Mouse (Mus musculus) embryonic facial prominence, embryonic 12.5 days (tissue): ENCODE results near the gene Lrrc8a. TPM values are rescaled to one million over a fixed set of nuclear protein-coding genes. Genes with fewer than 3 reads are reported as not detected.

Experiments used
- ATAC-seq: fragments of 200-750 bp; cut with Nextera tagmentation; 2 replicates; pipeline ENCODE4 v1.8.0; 2017; ENCODE audit not compliant: insufficient number of reproducible peaks, insufficient read depth, low FRiP score, low TSS enrichment
- H3K27ac ChIP-seq: fragments of 300-500 bp; sonication (generic); 2 replicates; pipeline ENCODE4 v1.5.1; 2016; ENCODE audit warnings: mild to moderate bottlenecking
- H3K27me3 ChIP-seq: fragments of 300-500 bp; sonication (generic); 2 replicates; pipeline ENCODE4 v1.6.1; 2016; ENCODE audit warnings: mild to moderate bottlenecking, moderate library complexity
- H3K36me3 ChIP-seq: fragments of 300-500 bp; sonication (generic); 2 replicates; pipeline ENCODE4 v1.6.1; 2016; ENCODE audit warnings: mild to moderate bottlenecking
- H3K4me1 ChIP-seq: fragments of 300-500 bp; sonication (generic); 2 replicates; pipeline ENCODE4 v1.6.1; 2016
- H3K4me2 ChIP-seq: fragments of 300-500 bp; sonication (generic); replicated peaks from 2 replicates; pipeline ENCODE4 v1.6.1; 2016; ENCODE audit warnings: mild to moderate bottlenecking, moderate library complexity
- H3K4me3 ChIP-seq: fragments of 300-500 bp; sonication (generic); 2 replicates; pipeline ENCODE4 v1.5.1; 2016; ENCODE audit warnings: mild to moderate bottlenecking
- H3K9ac ChIP-seq: fragments of 300-500 bp; sonication (generic); 2 replicates; pipeline ENCODE4 v1.6.1; 2016; ENCODE audit warnings: mild to moderate bottlenecking, moderate library complexity
- H3K9me3 ChIP-seq: fragments of 300-500 bp; sonication (generic); 2 replicates; pipeline ENCODE4 v1.6.1; 2016; ENCODE audit warnings: mild to moderate bottlenecking, moderate library complexity
- WGBS: fragments of 180-500 bp; shearing (Covaris S2); methylation state at CpG from one replicate; pipeline ENCODE4 v1.1.7; 2016; 5-methylcytosine and 5-hydroxymethylcytosine counted together
- polyA plus RNA-seq: library from polyadenylated mRNA; unstranded; fragments of >200 nt; fragmentation: Nextera tagmentation; extraction: Ambion mirVana; gene quantifications from 2 replicates; pipeline ENCODE4 v1.2.1, GENCODE M21; 2016

Gene Lrrc8a
- polyA plus RNA-seq, 1 experiment from 2014 or later: 40.9 TPM

DNA sequence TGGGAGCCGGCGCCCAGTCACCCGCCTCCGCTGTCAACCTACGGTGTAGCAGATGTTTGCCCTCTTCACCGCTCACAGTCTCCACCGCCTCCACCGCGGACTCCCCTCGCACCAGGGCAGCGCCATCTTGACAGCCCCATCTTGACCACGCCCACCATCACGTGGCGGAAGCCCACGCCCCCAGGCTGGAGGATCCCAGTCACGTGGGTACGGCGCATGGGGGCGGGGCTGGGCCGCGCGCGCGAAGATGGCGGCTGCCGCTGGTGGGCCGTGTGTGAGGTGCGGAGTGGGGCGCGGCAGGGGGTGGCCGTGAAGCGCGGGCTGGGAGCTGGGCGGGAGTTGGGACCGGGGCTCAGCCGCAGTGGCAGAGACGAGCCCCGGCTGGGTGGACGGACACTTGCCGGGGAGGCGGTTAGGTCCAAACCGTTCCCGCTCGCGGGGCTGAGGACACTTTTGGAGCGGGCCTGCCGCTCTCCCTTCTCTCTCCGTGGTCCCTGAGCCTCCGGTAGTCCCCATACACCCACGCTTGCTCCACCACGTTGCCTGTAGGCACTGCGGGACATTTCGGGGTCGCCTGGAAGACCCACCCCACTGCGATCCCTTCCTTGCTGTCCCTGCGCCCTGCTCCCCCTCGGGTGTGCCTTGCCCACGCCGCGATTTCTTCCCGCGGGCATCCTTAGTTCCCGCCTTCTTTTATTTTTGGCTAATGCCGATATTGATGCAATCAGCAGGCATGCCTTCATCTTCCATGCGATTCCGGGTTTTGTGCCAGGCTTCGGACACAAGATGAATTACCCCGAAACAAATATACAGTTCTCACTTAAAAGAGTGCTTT, 48.9 kb downstream of the Lrrc8a start, which contains the start of the genes Dolk and Nup188:
Gene Dolk, minus strand, starts transcription at position 143 of the 835 bp plus-strand sequence.
Gene Nup188, plus strand, starts transcription at position 206 of the 835 bp plus-strand sequence.
- peak within 1 kb of the TSS; percentile 74 for H3K27ac ChIP-seq

DNA sequence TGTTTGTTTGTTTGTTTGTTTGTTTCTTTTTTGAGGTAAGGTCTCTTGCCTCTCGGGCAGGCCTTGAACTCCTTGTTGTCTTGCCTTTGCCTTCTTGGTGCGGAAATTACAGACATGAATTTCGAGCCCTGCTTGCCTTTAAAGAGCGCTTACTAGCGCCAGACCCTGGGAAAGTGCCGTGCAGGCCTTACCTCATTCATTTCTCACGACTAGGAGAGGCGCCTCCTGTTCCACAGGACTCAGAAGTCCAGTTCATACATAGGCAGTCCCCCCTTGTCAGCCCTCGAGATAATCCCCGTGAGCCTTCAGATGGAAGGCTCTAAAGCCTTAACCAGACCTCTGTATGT, 49.5 kb downstream of the Lrrc8a start:
- Histone ChIP-seq H3K4me3 (peak overlapping the region; percentile 99), H3K9ac (peak overlapping the region; percentile 91), H3K27me3 (no peaks in the 10 kb centered on the region), H3K9me3 (no peaks in the 10 kb centered on the region), H3K4me2 (peak overlapping the region; percentile 96), H3K27ac (peak overlapping the region; percentile 74; the same call in 1 of the 2 replicates), H3K36me3 (0 out of 2 replicates have a peak, but pooled peaks cover 4% of the 10 kb centered on the region), H3K4me1 (peaks cover 18% of the 10 kb centered on the region)
- under 1% methylated on average over 10 of the region's 10 CpGs for WGBS
- no peak for ATAC-seq

More for the DNA sequence above, 48.9 kb downstream of the Lrrc8a start, which contains the start of the genes Dolk and Nup188:
- Histone ChIP-seq H3K9me3 (no peaks in the 10 kb centered on the region), H3K27me3 (no peaks in the 10 kb centered on the region), H3K4me2 (peak within 1 kb of the TSS; percentile 96), H3K9ac (peak within 1 kb of the TSS; percentile 91), H3K4me3 (peak within 1 kb of the TSS; percentile 99), H3K36me3 (0 out of 2 replicates have a peak, but pooled peaks cover 4% of the 10 kb centered on the region), H3K4me1 (peaks cover 18% of the 10 kb centered on the region)
- WGBS: under 1% methylated on average over 62 of the region's 68 CpGs
- ATAC-seq: peak; percentile 85

DNA sequence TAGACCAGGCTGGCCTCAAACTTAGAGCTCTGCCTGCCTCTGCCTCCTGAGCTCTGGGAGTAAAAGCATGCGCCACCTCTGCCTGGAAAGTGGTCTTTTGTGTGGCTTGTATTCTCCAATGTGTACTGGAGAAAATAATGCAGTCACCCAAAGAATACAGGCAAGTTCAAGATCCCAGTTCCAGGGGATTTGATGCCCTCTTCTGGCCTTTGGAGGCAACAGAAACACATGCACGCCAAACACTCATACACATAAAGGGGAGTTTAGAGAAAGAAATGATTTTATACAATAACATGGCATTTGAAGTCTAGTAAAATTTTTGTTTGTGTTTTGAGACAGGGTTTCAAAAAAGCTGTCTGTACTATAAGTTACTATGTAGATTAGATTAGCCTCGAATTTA, 62.0 kb downstream of the Lrrc8a start:
- Histone ChIP-seq H3K9me3 (no peaks in the 10 kb centered on the region), H3K27me3 (no peaks in the 10 kb centered on the region), H3K4me3 (no peak overlapping the region), H3K36me3 (peaks cover 71% of the 10 kb centered on the region), H3K4me2 (no peak overlapping the region), H3K4me1 (no peaks in the 10 kb centered on the region), H3K27ac (no peak overlapping the region), H3K9ac (no peak overlapping the region)
- WGBS: 76% methylated on average over 3 of the region's 3 CpGs
- ATAC-seq: no peak

DNA sequence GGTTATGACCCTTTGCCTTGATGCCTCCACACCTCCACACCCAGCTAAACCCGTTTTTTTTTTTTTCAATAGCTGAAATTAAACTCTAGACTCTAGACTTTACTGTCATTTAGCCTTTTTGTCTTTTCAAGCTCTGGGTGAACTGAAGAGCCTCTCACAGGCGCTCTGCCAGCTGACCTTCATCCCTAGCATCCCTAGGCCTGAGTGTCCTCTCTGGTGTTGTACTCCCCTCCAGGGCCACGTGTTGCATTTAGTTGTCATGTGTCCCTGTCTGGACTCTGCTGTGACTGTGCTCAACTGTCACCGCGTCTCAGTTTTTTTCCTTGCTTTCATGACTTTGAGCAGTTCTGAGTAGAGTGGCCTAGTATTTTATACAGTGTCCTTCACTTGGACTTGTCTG, 62.5 kb downstream of the Lrrc8a start:
- no peak overlapping the region for H3K27ac ChIP-seq
- H3K4me2 ChIP-seq: no peak overlapping the region
- peaks cover 75% of the 10 kb centered on the region for H3K36me3 ChIP-seq
- no peak for ATAC-seq
- H3K27me3 ChIP-seq: no peaks in the 10 kb centered on the region
- H3K4me3 ChIP-seq: no peak overlapping the region
- H3K9ac ChIP-seq: no peak overlapping the region
- no peaks in the 10 kb centered on the region for H3K9me3 ChIP-seq
- no peaks in the 10 kb centered on the region for H3K4me1 ChIP-seq
- WGBS: 89% methylated on average over 5 of the region's 5 CpGs

DNA sequence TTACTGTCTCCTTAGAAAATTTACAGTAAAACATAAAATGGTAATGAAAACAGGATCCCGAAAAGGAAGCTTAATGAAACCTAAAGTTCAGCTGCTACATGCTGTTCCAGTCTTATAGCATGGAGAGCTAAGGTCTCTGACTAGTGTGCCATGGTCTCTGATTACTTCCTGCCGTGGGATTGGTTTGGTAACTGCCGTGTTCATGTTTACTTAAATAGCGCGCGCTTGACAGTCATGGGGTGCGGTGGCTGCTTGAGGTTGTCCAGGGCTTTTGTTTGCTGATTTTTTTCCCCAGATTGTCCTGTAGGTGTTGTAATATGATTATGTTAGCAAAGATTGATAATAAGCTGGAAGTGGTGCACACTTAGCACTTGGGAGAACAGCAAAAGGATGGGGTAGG, 68.6 kb downstream of the Lrrc8a start:
- H3K4me2 ChIP-seq: no peak overlapping the region
- H3K9me3 ChIP-seq: no peaks in the 10 kb centered on the region
- no peaks in the 10 kb centered on the region for H3K27me3 ChIP-seq
- no peaks in the 10 kb centered on the region for H3K4me1 ChIP-seq
- no peak overlapping the region for H3K4me3 ChIP-seq
- ATAC-seq: no peak
- H3K9ac ChIP-seq: no peak overlapping the region
- 92% methylated on average over 7 of the region's 7 CpGs for WGBS
- H3K36me3 ChIP-seq: peaks cover 91% of the 10 kb centered on the region
- H3K27ac ChIP-seq: no peak overlapping the region

DNA sequence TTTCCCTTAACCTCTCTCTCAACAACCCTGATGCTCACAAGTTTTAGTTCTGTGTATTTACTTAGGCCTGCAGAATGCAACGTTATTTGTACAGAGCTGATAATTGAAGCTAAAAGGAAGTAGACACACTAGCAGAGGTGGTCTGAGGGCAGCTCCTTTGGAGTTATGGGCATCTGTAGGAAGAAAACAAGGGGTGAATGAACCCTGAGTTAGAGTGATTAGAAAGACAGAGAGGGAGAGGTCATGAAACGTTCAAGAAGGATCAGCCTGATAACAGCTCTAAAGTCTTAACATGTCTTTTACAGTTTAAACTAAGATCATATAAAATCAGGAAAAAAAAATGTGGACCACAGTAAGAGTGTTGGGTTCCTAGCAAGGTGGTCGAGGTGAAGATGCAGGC, 71.8 kb downstream of the Lrrc8a start:
- no peak overlapping the region for H3K27ac ChIP-seq
- peaks cover 93% of the 10 kb centered on the region for H3K36me3 ChIP-seq
- H3K9me3 ChIP-seq: no peaks in the 10 kb centered on the region
- H3K4me2 ChIP-seq: no peak overlapping the region
- WGBS: 86% methylated on average over 3 of the region's 3 CpGs
- H3K4me3 ChIP-seq: no peak overlapping the region
- H3K27me3 ChIP-seq: no peaks in the 10 kb centered on the region
- no peak for ATAC-seq
- H3K9ac ChIP-seq: no peak overlapping the region
- no peaks in the 10 kb centered on the region for H3K4me1 ChIP-seq

DNA sequence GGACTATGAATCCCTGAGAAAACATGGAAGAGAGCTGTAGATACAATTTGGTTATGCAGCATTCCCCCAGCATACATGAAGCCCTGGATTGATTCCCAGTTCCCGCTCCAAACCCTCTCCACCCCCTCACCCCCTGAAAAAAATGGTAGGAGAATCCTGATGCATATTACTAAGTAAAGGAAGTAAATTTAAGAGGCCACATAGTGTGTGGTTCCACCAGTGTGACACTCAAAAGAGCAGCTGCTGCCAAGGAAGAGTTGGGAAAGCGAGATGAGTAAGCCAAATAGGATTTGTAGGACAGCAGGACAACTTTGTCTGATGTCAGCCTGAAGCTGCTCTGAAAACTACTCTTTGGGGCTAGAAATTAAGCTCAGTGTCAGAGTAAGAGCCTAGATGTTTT, 74.0 kb downstream of the Lrrc8a start:
- Histone ChIP-seq H3K9me3 (no peaks in the 10 kb centered on the region), H3K36me3 (peaks cover 93% of the 10 kb centered on the region), H3K9ac (no peak overlapping the region), H3K4me2 (no peak overlapping the region), H3K4me1 (no peaks in the 10 kb centered on the region), H3K27me3 (no peaks in the 10 kb centered on the region), H3K4me3 (no peak overlapping the region), H3K27ac (no peak overlapping the region)
- 96% methylated on average over 2 of the region's 2 CpGs for WGBS
- ATAC-seq: no peak

Other genes starting within 250 kb of the Lrrc8a start
- 43.9 and 46.0 TPM in 2 replicates for gene Wdr34, start 188.8 kb upstream of the Lrrc8a start, polyA plus RNA-seq
- 644 and 679 TPM in 2 replicates for gene Set, start 180.3 kb upstream of the Lrrc8a start, polyA plus RNA-seq
- gene Pkn3, start 160.0 kb upstream of the Lrrc8a start, polyA plus RNA-seq: 9.3 and 11.6 TPM in 2 replicates
- 26.8 and 27.7 TPM in 2 replicates for gene Zdhhc12, start 144.1 kb upstream of the Lrrc8a start, polyA plus RNA-seq
- gene Zer1, start 113.1 kb upstream of the Lrrc8a start, polyA plus RNA-seq: 11.6 and 12.2 TPM in 2 replicates
- gene Tbc1d13, start 104.0 kb upstream of the Lrrc8a start, polyA plus RNA-seq: 10.7 and 11.0 TPM in 2 replicates
- 18.5 TPM in 2 replicates for gene Endog, start 66.2 kb upstream of the Lrrc8a start, polyA plus RNA-seq
- 87.1 and 90.3 TPM in 2 replicates for gene Spout1, start 59.3 kb upstream of the Lrrc8a start, polyA plus RNA-seq
- gene Kyat1, start 31.9 kb upstream of the Lrrc8a start, polyA plus RNA-seq: 8.2 and 8.3 TPM in 2 replicates
- gene Gm28035, start 2.9 kb downstream of the Lrrc8a start, polyA plus RNA-seq: 0.09 and 0.14 TPM in 2 replicates
- 3.5 and 3.8 TPM in 2 replicates for gene Phyhd1, start 28.5 kb downstream of the Lrrc8a start, polyA plus RNA-seq
- not detected in 2 replicates for gene Gm28038, start 43.3 kb downstream of the Lrrc8a start, polyA plus RNA-seq
- 29.6 and 31.0 TPM in 2 replicates for gene Dolk, start 48.6 kb downstream of the Lrrc8a start, polyA plus RNA-seq
- gene Nup188, start 48.7 kb downstream of the Lrrc8a start, polyA plus RNA-seq: 37.2 and 37.4 TPM in 2 replicates
- 89.7 and 96.9 TPM in 2 replicates for gene Sh3glb2, start 121.6 kb downstream of the Lrrc8a start, polyA plus RNA-seq
- 29.6 and 31.0 TPM in 2 replicates for gene Miga2, start 126.5 kb downstream of the Lrrc8a start, polyA plus RNA-seq
- 34.8 and 38.1 TPM in 2 replicates for gene Dolpp1, start 154.5 kb downstream of the Lrrc8a start, polyA plus RNA-seq
- gene Crat, start 178.1 kb downstream of the Lrrc8a start, polyA plus RNA-seq: 23.8 and 26.9 TPM in 2 replicates
- gene Ptpa, start 178.3 kb downstream of the Lrrc8a start, polyA plus RNA-seq: 140 and 145 TPM in 2 replicates
- 4.2 and 4.5 TPM in 2 replicates for gene Ier5l, start 236.5 kb downstream of the Lrrc8a start, polyA plus RNA-seq